Comparison of ENCODE assay signal across 8 mouse cellular contexts in genomic region chr15:83166642-83167041, GRCm38 (mm10). TPM values are rescaled to one million over a fixed set of nuclear protein-coding genes. Genes with fewer than 3 reads are reported as not detected.
A peak's percentile ranks its signal among the peaks of the same experiment; 100 is the strongest.
DNase-seq lines count a peak whose midpoint lies in the region; ATAC-seq lines count a peak whose summit lies in the region.

No protein-coding gene starts in this region.

- peaks cover 35% of the 10 kb centered on the region for H3K4me1 ChIP-seq in forebrain, embryonic 10.5 days
- H3K4me1 ChIP-seq in forebrain, embryonic 11.5 days (replicated peaks; ENCODE audit: control insufficient read depth, insufficient read depth, low read length) = peaks cover 2% of the 10 kb centered on the region; the same call in 1 of the 2 replicates

- H3K27me3 ChIP-seq in forebrain, embryonic 10.5 days (ENCODE audit: poor library complexity, severe bottlenecking) = no peaks in the 10 kb centered on the region
- no peaks in the 10 kb centered on the region for H3K27me3 ChIP-seq in forebrain, embryonic 11.5 days (ENCODE audit: control insufficient read depth, insufficient read depth, low read length)

- intact Hi-C loops in heart, postnatal 14 days (cut with DNase I) = no loop called here

- ATAC-seq in forebrain, embryonic 11.5 days (replicated peaks; ENCODE audit: low FRiP score) = no peak
- ATAC-seq in erythroid progenitor cell, adult 5-6 weeks (replicated peaks; ENCODE audit: low FRiP score, poor library complexity, severe bottlenecking) = no peak

- H3K9me3 ChIP-seq in forebrain, embryonic 10.5 days = no peaks in the 10 kb centered on the region
- H3K9me3 ChIP-seq in forebrain, embryonic 11.5 days (ENCODE audit: control insufficient read depth, low read length) = no peaks in the 10 kb centered on the region

- DNase-seq in forebrain, embryonic 10.5 days (ENCODE audit: extremely low spot score, low spot score) = no peak
- DNase-seq in forebrain, embryonic 11.5 days (ENCODE audit: low spot score) = no peak
- peak; percentile 46 for DNase-seq in urinary bladder, adult 2 months (ENCODE audit: low spot score)
- no peak for DNase-seq in urinary bladder, postnatal 10 days (ENCODE audit: low spot score)
- peak; percentile 43 to 57 for DNase-seq in heart, postnatal 14 days
- DNase-seq in lung, postnatal 36 days = peak; percentile 70
- no peak for DNase-seq in B cell, adult 2 months

- H3K36me3 ChIP-seq in forebrain, embryonic 10.5 days (replicated peaks) = peaks cover 31% of the 10 kb centered on the region
- H3K36me3 ChIP-seq in forebrain, embryonic 11.5 days (ENCODE audit: control insufficient read depth, insufficient read depth, low read length) = no peaks in the 10 kb centered on the region

- WGBS in forebrain, embryonic 10.5 days = 88% methylated on average over 3 of the region's 3 CpGs
- 87% methylated on average over 3 of the region's 3 CpGs for WGBS in forebrain, embryonic 11.5 days

- no peak overlapping the region for H3K9ac ChIP-seq in forebrain, embryonic 11.5 days (ENCODE audit: low read length)

- no peak overlapping the region for H3K4me3 ChIP-seq in forebrain, embryonic 10.5 days
- no peak overlapping the region for H3K4me3 ChIP-seq in forebrain, embryonic 11.5 days (ENCODE audit: low read depth, low read length)

- no peak overlapping the region for H3K4me2 ChIP-seq in forebrain, embryonic 11.5 days (ENCODE audit: low read depth, low read length, severe bottlenecking)

- H3K27ac ChIP-seq in forebrain, embryonic 10.5 days = 0 out of 2 replicates have a peak overlapping the region, but pooled peaks have one; percentile 4
- no peak overlapping the region for H3K27ac ChIP-seq in forebrain, embryonic 11.5 days (ENCODE audit: low read depth, low read length)

RNA-seq across cellular contexts. Expression of gene Cyb5r3, which starts 5.8 kb away (rescaled TPM):
- 187 and 200 TPM in 2 replicates for polyA plus RNA-seq in forebrain, embryonic 10.5 days (2016; fragmentation: Nextera tagmentation; extraction: Ambion mirVana)
- polyA plus RNA-seq in forebrain, embryonic 11.5 days (2014; fragmentation: Nextera tagmentation; extraction: Ambion mirVana) = 161 and 181 TPM in 2 replicates
- polyA plus RNA-seq in urinary bladder, adult 2 months (2012; rRNA removed) = 131 and 197 TPM in 2 replicates
- total RNA-seq in heart, postnatal 14 days (2021) = 100 to 1,000 TPM in 1 of 2 experiments, 10 to 100 TPM in 1; 97.2 to 109 TPM
- 106 and 112 TPM in 2 replicates for total RNA-seq in erythroid progenitor cell, adult 5-6 weeks (2015; ENCODE audit: low replicate concordance)
- 48.1 and 57.9 TPM in 2 replicates for total RNA-seq in erythroid progenitor cell, adult 5-6 weeks (2017; ENCODE audit: low replicate concordance)

RNA-seq across cellular contexts. Expression of gene Poldip3, which starts 17.5 kb away (rescaled TPM):
- 180 and 185 TPM in 2 replicates for polyA plus RNA-seq in forebrain, embryonic 10.5 days (2016; fragmentation: Nextera tagmentation; extraction: Ambion mirVana)
- 183 and 196 TPM in 2 replicates for polyA plus RNA-seq in forebrain, embryonic 11.5 days (2014; fragmentation: Nextera tagmentation; extraction: Ambion mirVana)
- 60.9 and 64.6 TPM in 2 replicates for polyA plus RNA-seq in urinary bladder, adult 2 months (2012; rRNA removed)
- total RNA-seq in heart, postnatal 14 days (2021) = 10 to 100 TPM; 34.4 to 41.1 TPM
- total RNA-seq in erythroid progenitor cell, adult 5-6 weeks (2015; ENCODE audit: low replicate concordance) = 39.6 and 46.5 TPM in 2 replicates
- 66.7 and 92.9 TPM in 2 replicates for total RNA-seq in erythroid progenitor cell, adult 5-6 weeks (2017; ENCODE audit: low replicate concordance)

RNA-seq across cellular contexts. Expression of gene Rrp7a, which starts 44.0 kb away (rescaled TPM):
- 81.9 and 86.5 TPM in 2 replicates for polyA plus RNA-seq in forebrain, embryonic 10.5 days (2016; fragmentation: Nextera tagmentation; extraction: Ambion mirVana)
- polyA plus RNA-seq in forebrain, embryonic 11.5 days (2014; fragmentation: Nextera tagmentation; extraction: Ambion mirVana) = 71.2 and 79.7 TPM in 2 replicates
- 56.1 and 60.9 TPM in 2 replicates for polyA plus RNA-seq in urinary bladder, adult 2 months (2012; rRNA removed)
- total RNA-seq in heart, postnatal 14 days (2021) = 10 to 100 TPM; 38.6 to 44.8 TPM
- 12.6 and 16.9 TPM in 2 replicates for total RNA-seq in erythroid progenitor cell, adult 5-6 weeks (2015; ENCODE audit: low replicate concordance)
- 12.3 and 31.9 TPM in 2 replicates for total RNA-seq in erythroid progenitor cell, adult 5-6 weeks (2017; ENCODE audit: low replicate concordance)

Comparison
In these comparisons a context has a peak if more than half of its experiments do, and no peak if none do; other contexts are left out.
1. DNase-seq: peak in urinary bladder, adult 2 months (single experiment), heart, postnatal 14 days (2 of 2) and lung, postnatal 36 days (single experiment); none in forebrain, embryonic 10.5 days (single experiment), forebrain, embryonic 11.5 days (single experiment), urinary bladder, postnatal 10 days (single experiment) and B cell, adult 2 months (0 of 2).